Mouse (Mus musculus) megakaryocyte, embryonic 14.5 days (primary cell): ENCODE measurements around the gene Reck.

Experiments used
- FLI1 ChIP-seq: IDR thresholded peaks from 2 replicates; pipeline ENCODE4 v1.6.1; 2012; ENCODE audit warnings: low read length, inconsistent platforms, mixed read lengths
- GATA1 ChIP-seq: IDR thresholded peaks from 3 replicates; pipeline ENCODE4 v1.6.1; 2012; ENCODE audit warnings: mixed read lengths, low read length, inconsistent platforms, borderline replicate concordance

GRCm38 (mm10) chr4:43964326-43964833, 89.0 kb downstream of the Reck start:
- TF ChIP-seq GATA1: no peak
- TF ChIP-seq FLI1: no peak
